Mouse (Mus musculus) hindbrain, embryonic 12.5 days (tissue): ENCODE results near the gene Fam168a. TPM values are rescaled to one million over a fixed set of nuclear protein-coding genes. Genes with fewer than 3 reads are reported as not detected.

Source experiments
- ATAC-seq: fragments of 200-750 bp; cut with Nextera tagmentation; 2 replicates; pipeline ENCODE4 v1.8.0; 2017; ENCODE audit warnings: moderate TSS enrichment; ENCODE audit not compliant: low FRiP score
- H3K27ac ChIP-seq: fragments of 300-500 bp; sonication (generic); 2 replicates; pipeline ENCODE4 v1.5.1; 2016; ENCODE audit warnings: mild to moderate bottlenecking
- H3K27me3 ChIP-seq: fragments of 300-500 bp; sonication (generic); 2 replicates; pipeline ENCODE4 v1.6.1; 2016; ENCODE audit warnings: mild to moderate bottlenecking
- H3K36me3 ChIP-seq: fragments of 300-500 bp; sonication (generic); 2 replicates; pipeline ENCODE4 v1.6.1; 2016; ENCODE audit warnings: mild to moderate bottlenecking
- H3K4me1 ChIP-seq: fragments of 300-500 bp; sonication (generic); 2 replicates; pipeline ENCODE4 v1.6.1; 2016
- H3K4me2 ChIP-seq: fragments of 300-500 bp; sonication (generic); replicated peaks from 2 replicates; pipeline ENCODE4 v1.6.1; 2016; ENCODE audit warnings: mild to moderate bottlenecking
- H3K4me3 ChIP-seq: fragments of 300-500 bp; sonication (generic); 2 replicates; pipeline ENCODE4 v1.5.1; 2016; ENCODE audit warnings: mild to moderate bottlenecking
- H3K9ac ChIP-seq: fragments of 300-500 bp; sonication (generic); 2 replicates; pipeline ENCODE4 v1.6.1; 2016; ENCODE audit warnings: mild to moderate bottlenecking, moderate library complexity
- H3K9me3 ChIP-seq: fragments of 300-500 bp; sonication (generic); replicated peaks from 2 replicates; pipeline ENCODE4 v1.6.1; 2016; ENCODE audit warnings: mild to moderate bottlenecking
- WGBS: fragments of 180-500 bp; shearing (Covaris S2); methylation state at CpG from one replicate; pipeline ENCODE4 v1.1.7; 2016; 5-methylcytosine and 5-hydroxymethylcytosine counted together
- polyA plus RNA-seq: library from polyadenylated mRNA; unstranded; fragments of >200 nt; fragmentation: Nextera tagmentation; extraction: Ambion mirVana; gene quantifications from 2 replicates; pipeline ENCODE4 v1.2.1, GENCODE M21; 2016

The Fam168a gene
- polyA plus RNA-seq, 1 experiment from 2014 or later, result 64.7 TPM

DNA sequence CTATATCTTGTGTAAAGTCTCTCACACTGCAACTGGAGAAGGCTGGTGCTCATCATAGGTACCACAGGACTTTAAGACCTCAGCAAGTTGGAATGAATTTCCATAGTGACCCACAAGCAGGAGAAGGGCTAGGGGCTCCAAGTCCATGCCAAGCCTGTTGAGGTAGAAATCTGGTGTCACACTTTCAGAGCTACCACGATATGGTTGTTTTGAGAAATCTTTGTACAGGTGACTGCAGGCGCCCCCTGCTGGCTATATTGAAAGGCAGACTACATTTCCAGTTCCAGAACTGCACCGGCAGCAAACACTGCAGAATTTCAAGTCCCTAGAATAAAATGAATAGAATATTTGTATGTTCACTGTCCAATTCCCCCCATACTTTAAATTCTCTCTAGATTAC is 160.2 kb downstream of the Fam168a start:
- no peak overlapping the region for H3K9ac ChIP-seq
- H3K36me3 ChIP-seq, result no peaks in the 10 kb centered on the region
- ATAC-seq, result no peak
- WGBS, result 10% methylated on average over 3 of the region's 3 CpGs
- peaks cover 8% of the 10 kb centered on the region for H3K4me1 ChIP-seq
- H3K4me2 ChIP-seq, result no peak overlapping the region
- no peak overlapping the region for H3K27ac ChIP-seq
- H3K9me3 ChIP-seq, result no peaks in the 10 kb centered on the region
- H3K27me3 ChIP-seq, result no peaks in the 10 kb centered on the region
- no peak overlapping the region for H3K4me3 ChIP-seq

DNA sequence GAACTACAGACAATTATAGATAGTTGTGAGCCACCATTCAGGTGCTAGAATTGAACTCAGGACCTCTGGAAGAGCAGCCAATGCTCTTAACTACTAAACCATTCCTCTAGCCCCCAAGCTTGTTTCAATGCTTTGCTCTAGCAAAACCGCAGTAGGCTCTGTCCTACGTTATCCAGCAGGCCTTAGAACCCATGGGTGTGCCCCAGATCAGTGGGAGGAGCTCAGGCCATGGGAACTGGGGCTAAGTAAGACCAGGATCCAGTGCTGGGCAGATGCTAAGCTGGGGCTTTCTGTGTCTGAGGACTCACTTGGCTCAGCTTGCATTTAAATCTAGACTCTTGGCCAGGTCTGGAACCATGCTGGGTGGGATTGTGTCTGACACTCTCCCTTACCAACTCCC is 161.1 kb downstream of the Fam168a start:
- H3K4me2 ChIP-seq, result no peak overlapping the region
- no peak overlapping the region for H3K4me3 ChIP-seq
- no peak overlapping the region for H3K27ac ChIP-seq
- ATAC-seq, result no peak
- no peaks in the 10 kb centered on the region for H3K4me1 ChIP-seq
- H3K27me3 ChIP-seq, result no peaks in the 10 kb centered on the region
- no peaks in the 10 kb centered on the region for H3K9me3 ChIP-seq
- H3K9ac ChIP-seq, result no peak overlapping the region
- WGBS, result 59% methylated on average over 2 of the region's 2 CpGs
- peaks cover 5% of the 10 kb centered on the region for H3K36me3 ChIP-seq

DNA sequence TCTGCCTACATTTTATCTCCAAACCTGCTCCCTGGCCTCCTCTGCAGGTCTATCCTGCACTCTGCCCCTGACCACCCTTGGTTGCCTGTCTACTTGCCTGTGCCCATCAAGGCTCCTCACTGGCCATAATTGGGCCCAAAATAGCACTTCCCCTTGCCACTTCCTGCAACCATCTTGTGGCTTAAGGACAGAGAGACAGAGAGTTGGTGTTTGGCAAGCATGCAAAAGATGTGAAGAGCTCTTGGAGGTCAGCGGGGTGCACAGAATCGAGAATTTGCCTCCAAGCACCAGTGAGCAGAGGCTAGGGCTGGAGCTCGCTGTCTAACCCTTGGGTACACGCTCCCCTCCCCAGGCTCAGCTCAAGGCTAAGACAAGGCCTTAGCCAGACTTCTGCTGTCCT is 162.1 kb downstream of the Fam168a start:
- Histone ChIP-seq H3K4me3 (no peak overlapping the region), H3K4me2 (no peak overlapping the region), H3K27me3 (no peaks in the 10 kb centered on the region), H3K36me3 (peaks cover 15% of the 10 kb centered on the region), H3K27ac (no peak overlapping the region), H3K4me1 (no peaks in the 10 kb centered on the region), H3K9ac (no peak overlapping the region), H3K9me3 (no peaks in the 10 kb centered on the region)
- no peak for ATAC-seq
- WGBS, result 69% methylated on average over 4 of the region's 4 CpGs

DNA sequence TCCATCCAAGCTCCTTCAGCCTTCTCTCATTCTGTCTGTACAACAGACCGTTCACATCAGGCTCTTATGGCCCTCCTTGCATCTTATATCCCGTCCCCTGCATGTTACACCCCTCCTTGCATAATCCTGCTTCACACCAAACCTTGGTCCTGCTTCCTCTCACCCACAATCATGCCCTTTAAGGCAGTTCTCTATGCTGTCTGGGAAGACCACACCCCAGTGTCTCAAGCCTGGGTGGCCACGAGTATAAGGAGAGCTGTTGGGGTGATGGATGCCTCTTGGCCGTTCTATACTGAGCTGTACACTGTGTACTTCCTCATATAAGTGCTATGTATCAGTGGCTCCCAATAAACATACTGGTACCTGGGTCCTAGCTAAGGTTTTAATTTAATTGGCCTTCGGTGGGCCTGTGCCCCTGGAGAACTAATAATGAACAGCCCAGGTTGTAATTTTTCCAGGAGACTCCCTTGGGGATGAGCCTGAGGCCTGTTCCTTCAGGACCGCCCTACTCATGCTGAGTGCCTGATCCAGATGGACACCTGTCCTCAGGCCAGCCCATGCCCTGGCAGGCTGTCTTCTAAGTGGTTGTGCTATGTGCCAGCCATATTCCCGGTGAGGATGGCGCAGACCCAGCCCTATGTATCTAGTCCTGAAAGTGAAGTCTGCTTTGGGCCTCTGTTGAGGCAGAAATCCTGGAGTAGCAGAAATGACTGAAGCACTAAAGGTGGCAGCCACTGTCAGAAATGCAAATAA is 163.6 kb downstream of the Fam168a start:
- peaks cover 25% of the 10 kb centered on the region for H3K36me3 ChIP-seq
- WGBS, result 89% methylated on average over 8 of the region's 8 CpGs
- H3K4me2 ChIP-seq, result no peak overlapping the region
- H3K4me3 ChIP-seq, result no peak overlapping the region
- no peak for ATAC-seq
- no peaks in the 10 kb centered on the region for H3K4me1 ChIP-seq
- H3K9me3 ChIP-seq, result no peaks in the 10 kb centered on the region
- no peaks in the 10 kb centered on the region for H3K27me3 ChIP-seq
- H3K9ac ChIP-seq, result no peak overlapping the region
- no peak overlapping the region for H3K27ac ChIP-seq

DNA sequence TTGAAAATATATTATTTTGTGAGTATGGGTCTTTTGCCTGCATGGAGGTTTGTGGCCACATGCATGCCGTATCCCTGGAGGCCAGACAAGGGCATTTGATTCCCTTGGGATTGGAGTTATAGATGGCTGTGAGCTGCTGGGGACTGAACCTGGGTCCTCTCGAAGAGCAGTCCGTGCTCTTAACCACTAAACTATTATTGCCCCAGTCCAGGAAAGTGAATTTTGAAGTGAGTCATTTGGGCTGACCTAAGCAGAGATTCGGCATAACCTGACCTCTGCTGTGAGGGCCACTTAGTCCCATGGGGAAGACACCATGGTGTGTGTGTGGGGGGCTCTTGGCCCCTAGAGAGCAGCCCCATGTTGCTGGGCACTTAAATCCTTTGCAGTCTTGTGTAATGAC is 164.9 kb downstream of the Fam168a start:
- H3K36me3 ChIP-seq, result peaks cover 27% of the 10 kb centered on the region
- WGBS, result 90% methylated on average over 4 of the region's 4 CpGs

DNA sequence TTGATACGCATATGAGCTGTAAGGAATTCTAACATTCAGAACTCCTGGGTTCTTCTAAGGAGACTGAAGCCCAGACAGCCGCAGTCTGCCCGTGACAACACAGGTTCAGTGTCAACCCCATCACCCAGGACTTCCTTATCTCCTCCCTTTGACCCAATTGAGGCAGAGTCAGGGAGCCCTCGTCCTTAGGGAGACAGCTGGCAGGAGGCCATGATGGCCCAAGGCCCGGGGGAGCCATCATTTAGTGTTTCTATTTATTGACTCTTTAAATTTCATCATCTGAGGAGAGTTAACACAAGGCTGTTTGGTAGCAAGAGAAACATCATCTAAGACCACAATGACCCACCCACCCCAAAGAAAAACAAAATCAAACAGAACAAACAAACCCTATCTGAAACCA is 165.5 kb downstream of the Fam168a start:
- peaks cover 33% of the 10 kb centered on the region for H3K36me3 ChIP-seq
- H3K9me3 ChIP-seq, result no peaks in the 10 kb centered on the region
- H3K4me2 ChIP-seq, result no peak overlapping the region
- no peaks in the 10 kb centered on the region for H3K27me3 ChIP-seq
- H3K4me3 ChIP-seq, result no peak overlapping the region
- no peak overlapping the region for H3K9ac ChIP-seq
- no peak for ATAC-seq
- H3K27ac ChIP-seq, result no peak overlapping the region
- no peaks in the 10 kb centered on the region for H3K4me1 ChIP-seq
- 84% methylated on average over 5 of the region's 5 CpGs for WGBS

More for the DNA sequence above, 164.9 kb downstream of the Fam168a start:
- Histone ChIP-seq H3K4me2 (no peak overlapping the region), H3K27ac (no peak overlapping the region), H3K4me3 (no peak overlapping the region), H3K9me3 (no peaks in the 10 kb centered on the region), H3K4me1 (no peaks in the 10 kb centered on the region), H3K27me3 (no peaks in the 10 kb centered on the region), H3K9ac (no peak overlapping the region)
- no peak for ATAC-seq

DNA sequence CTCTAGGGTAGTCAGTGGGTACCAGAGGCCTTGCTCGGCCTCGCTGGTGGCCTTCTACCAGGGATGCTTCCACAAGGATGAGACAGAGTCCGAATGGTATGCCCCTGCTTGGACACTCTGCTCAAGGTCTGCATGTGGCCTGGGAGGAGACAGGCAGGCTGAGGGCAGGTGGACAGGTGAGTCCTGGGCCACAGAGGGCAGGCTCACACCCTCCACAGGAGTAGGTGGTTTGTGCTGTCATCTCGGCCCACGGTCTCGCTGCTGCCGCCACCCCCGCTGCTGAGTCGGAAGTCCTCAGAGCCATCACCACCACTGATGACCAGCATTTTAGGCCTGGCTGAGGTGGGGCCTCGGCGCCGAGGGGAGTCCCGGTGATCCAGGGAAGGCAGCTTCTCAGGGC is 166.8 kb downstream of the Fam168a start:
- H3K9me3 ChIP-seq, result no peaks in the 10 kb centered on the region
- no peak overlapping the region for H3K27ac ChIP-seq
- no peak for ATAC-seq
- 91% methylated on average over 13 of the region's 13 CpGs for WGBS
- H3K9ac ChIP-seq, result no peak overlapping the region
- no peaks in the 10 kb centered on the region for H3K27me3 ChIP-seq
- peaks cover 40% of the 10 kb centered on the region for H3K36me3 ChIP-seq
- H3K4me3 ChIP-seq, result no peak overlapping the region
- H3K4me2 ChIP-seq, result no peak overlapping the region
- H3K4me1 ChIP-seq, result no peaks in the 10 kb centered on the region

DNA sequence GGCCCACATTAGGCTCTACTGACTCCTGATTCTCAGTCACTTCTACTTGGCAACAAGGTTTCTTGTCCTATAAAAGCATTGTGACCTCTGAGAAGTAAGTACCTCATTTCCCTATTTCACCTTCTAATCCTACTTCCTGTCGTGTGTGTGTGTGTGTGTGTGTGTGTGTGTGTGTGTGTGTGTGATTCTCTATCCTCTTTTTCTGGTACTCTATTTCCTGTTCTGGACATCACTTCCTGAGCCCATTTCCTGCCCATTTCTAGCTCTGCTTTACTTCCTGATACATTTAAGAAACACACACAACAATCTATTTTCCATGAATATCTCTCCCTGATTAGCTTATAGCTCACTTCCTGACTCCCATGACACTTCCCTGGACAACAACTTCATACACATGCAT is 169.4 kb downstream of the Fam168a start:
- no peak overlapping the region for H3K27ac ChIP-seq
- H3K9me3 ChIP-seq, result no peaks in the 10 kb centered on the region
- no peak for ATAC-seq
- H3K9ac ChIP-seq, result no peak overlapping the region
- H3K27me3 ChIP-seq, result no peaks in the 10 kb centered on the region
- H3K4me1 ChIP-seq, result no peaks in the 10 kb centered on the region
- H3K36me3 ChIP-seq, result peaks cover 52% of the 10 kb centered on the region
- no peak overlapping the region for H3K4me3 ChIP-seq
- 70% methylated on average over 1 of the region's 1 CpGs for WGBS
- no peak overlapping the region for H3K4me2 ChIP-seq

DNA sequence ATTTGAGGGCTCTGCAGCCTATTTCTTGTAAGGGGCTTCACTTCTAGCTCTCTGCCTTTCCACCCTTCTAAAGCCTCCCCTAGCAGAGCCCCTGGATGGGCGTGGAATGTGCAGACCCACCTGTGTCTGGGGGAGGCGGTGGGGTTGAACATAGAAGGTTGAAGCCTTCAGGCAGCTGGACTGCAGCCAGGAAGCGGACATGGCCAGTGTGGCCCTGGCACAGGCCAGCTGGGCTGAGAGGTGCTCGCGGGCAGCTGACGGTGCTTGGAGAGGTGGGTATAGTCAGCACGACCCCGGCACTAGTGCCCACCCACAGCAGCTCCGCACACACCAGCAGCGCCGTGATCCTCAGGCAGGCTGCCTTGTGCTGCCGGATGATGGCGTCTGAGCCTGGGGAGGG is 169.9 kb downstream of the Fam168a start:
- H3K4me3 ChIP-seq, result no peak overlapping the region
- no peak overlapping the region for H3K27ac ChIP-seq
- H3K4me1 ChIP-seq, result no peaks in the 10 kb centered on the region
- H3K9me3 ChIP-seq, result no peaks in the 10 kb centered on the region
- no peak for ATAC-seq
- 93% methylated on average over 11 of the region's 13 CpGs for WGBS
- no peak overlapping the region for H3K9ac ChIP-seq
- peaks cover 57% of the 10 kb centered on the region for H3K36me3 ChIP-seq
- H3K27me3 ChIP-seq, result no peaks in the 10 kb centered on the region
- H3K4me2 ChIP-seq, result no peak overlapping the region

DNA sequence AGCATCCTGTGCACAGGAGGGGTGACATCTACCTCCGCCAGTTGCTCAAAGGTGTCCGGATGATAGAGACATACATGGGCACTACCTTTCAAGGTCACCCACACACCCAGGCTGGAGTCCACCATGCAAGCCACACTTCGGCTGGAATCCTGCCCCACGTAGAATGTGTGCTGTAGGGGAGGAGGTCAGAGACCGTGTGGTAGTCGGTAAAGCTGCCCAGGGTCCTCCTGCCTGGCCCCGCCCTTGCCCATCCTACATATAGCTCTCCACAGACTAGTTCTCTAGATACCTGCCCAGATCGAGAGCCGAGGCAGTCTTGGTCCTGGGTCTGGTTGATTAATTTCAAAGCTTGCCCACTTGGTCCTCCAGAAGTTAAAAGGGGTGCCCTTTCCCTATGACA is 170.3 kb downstream of the Fam168a start:
- Histone ChIP-seq H3K9ac (no peak overlapping the region), H3K9me3 (no peaks in the 10 kb centered on the region), H3K4me3 (no peak overlapping the region), H3K36me3 (peaks cover 61% of the 10 kb centered on the region), H3K27ac (no peak overlapping the region), H3K4me1 (no peaks in the 10 kb centered on the region), H3K4me2 (no peak overlapping the region), H3K27me3 (no peaks in the 10 kb centered on the region)
- ATAC-seq, result no peak
- WGBS, result 98% methylated on average over 9 of the region's 9 CpGs

DNA sequence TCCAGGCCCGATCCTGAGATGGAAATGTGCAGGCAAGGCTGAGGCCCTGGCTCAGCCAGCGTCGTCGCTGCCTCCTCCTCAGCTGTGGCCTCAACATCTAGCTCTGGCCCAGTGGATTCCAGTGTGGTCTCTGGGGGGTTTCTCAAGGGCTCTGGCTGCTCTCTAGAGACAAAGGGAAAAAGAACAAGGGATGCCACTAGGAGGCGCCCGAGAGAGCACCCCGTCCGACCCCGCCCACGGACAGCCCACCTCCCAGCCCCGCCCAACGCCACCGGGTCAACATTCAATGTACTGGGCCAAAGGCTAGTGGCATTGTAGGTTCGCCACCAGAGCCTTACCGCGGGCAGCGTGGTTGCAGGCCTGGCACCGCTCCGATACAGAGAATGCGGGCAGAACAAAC is 173.2 kb downstream of the Fam168a start:
- no peak overlapping the region for H3K27ac ChIP-seq
- H3K4me2 ChIP-seq, result 0 out of 2 replicates have a peak overlapping the region, but pooled peaks have one; percentile 3

DNA sequence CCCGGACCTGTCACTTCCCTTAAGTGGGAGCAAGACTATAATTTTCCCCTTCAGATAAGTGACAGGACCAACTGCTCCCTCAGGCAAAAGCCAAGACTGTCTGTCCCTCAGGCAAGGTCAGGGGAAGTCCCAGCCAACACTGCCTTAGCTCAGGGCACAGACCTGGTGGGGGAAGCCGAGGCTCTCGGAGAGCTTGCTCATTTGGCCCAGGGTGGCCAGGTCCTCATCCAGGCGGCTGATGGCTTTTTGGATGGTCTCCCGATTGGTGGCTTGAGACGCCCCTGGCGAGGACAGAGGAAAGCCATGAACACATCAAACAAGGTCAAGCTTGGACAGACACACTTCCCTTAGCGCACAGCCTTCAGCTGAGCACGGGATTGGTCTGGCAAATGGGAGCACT is 175.1 kb downstream of the Fam168a start:
- peaks cover 60% of the 10 kb centered on the region for H3K36me3 ChIP-seq
- WGBS, result 96% methylated on average over 9 of the region's 9 CpGs
- no peak overlapping the region for H3K27ac ChIP-seq
- no peak for ATAC-seq
- no peak overlapping the region for H3K4me2 ChIP-seq
- no peaks in the 10 kb centered on the region for H3K4me1 ChIP-seq
- H3K4me3 ChIP-seq, result no peak overlapping the region
- H3K9ac ChIP-seq, result no peak overlapping the region
- H3K9me3 ChIP-seq, result no peaks in the 10 kb centered on the region
- no peaks in the 10 kb centered on the region for H3K27me3 ChIP-seq

More for the DNA sequence above, 173.2 kb downstream of the Fam168a start:
- Histone ChIP-seq H3K4me3 (no peak overlapping the region), H3K4me1 (no peaks in the 10 kb centered on the region), H3K36me3 (peaks cover 55% of the 10 kb centered on the region), H3K27me3 (no peaks in the 10 kb centered on the region), H3K9me3 (no peaks in the 10 kb centered on the region), H3K9ac (no peak overlapping the region)
- 0 out of 2 replicates have a peak, but pooled peaks have one; percentile 23 for ATAC-seq
- 19% methylated on average over 20 of the region's 20 CpGs for WGBS

DNA sequence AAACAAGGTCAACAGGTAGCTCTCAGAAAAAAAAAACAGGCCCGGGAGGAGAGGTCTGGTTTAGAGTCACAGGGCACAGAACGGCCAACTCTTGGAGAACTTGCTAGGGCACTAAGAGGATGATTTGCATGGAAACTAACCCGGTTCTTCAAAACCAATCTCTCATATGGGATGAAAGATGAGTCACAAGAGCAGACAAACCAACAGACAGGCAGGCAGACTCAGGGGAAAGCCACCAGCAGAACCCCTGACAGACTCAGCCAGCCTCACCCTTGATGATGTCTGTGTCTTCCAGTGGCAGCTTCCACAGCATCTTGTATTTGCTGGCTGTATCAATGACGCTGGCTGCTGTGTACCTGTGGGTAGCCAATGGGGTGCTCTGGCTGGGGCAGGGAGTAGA is 175.5 kb downstream of the Fam168a start:
- H3K27ac ChIP-seq, result no peak overlapping the region
- 91% methylated on average over 4 of the region's 4 CpGs for WGBS
- no peaks in the 10 kb centered on the region for H3K4me1 ChIP-seq
- H3K9me3 ChIP-seq, result no peaks in the 10 kb centered on the region
- H3K27me3 ChIP-seq, result no peaks in the 10 kb centered on the region
- H3K9ac ChIP-seq, result no peak overlapping the region
- ATAC-seq, result no peak
- no peak overlapping the region for H3K4me3 ChIP-seq
- no peak overlapping the region for H3K4me2 ChIP-seq
- H3K36me3 ChIP-seq, result peaks cover 56% of the 10 kb centered on the region
